8 mouse cellular contexts compared by ENCODE assay signal in the genomic region with DNA sequence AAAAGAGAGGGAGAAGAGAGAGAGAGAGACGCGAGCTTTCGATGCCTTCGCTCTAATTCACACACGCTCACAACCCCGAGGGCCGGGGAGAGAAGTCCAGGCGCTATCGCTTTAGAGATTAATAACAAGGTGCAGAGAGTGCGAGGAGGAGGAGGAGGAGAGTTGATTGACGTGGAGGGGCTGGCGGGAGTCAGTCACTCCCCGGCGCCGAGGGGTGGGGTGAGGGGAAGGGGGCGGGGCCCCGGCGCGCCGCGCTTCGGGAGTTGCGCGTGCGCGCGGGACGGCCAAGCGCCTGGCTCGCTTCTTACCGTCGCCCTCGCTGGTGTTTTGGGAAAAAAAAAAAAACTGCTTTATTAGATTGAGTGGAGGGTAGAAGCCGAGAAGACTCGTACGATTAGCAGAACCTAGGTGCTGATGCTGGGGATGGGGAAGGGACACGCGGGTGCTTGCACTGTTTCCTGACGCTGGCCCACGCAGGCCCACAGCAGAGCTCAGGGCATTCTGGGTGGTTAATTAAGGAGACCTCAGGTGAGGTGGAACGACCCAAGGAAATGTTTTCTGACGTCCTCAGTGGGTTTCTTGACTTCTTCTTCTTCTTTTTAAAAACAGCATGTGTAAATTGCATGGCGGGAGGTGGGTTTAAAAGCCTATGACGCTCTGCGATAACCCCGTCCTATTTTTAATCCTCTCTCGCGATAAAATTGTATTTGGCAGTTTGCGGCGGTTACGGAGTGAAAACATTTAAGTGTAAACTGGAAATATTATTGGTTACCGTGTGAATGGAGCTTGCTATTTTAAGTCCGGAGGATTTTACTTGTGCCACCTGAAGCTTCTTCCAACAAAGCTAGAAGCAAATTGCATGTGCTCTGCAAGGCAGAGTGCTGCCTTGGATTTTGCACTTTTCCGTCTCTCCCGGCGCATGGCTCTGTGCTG. TPM values are rescaled to one million over a fixed set of nuclear protein-coding genes. Genes with fewer than 3 reads are reported as not detected.
DNase-seq lines count a peak whose midpoint lies in the region; ATAC-seq and TF ChIP-seq lines count a peak whose summit lies in the region.

No protein-coding gene starts in this region.

- peak; percentile 91 for ATAC-seq in forebrain, embryonic 15.5 days (replicated peaks)
- peak; percentile 88 for ATAC-seq in lung, embryonic 14.5 days (ENCODE audit: insufficient read depth)

- H3K27me3 ChIP-seq in forebrain, embryonic 15.5 days: no peaks in the 10 kb centered on the region
- no peaks in the 10 kb centered on the region for H3K27me3 ChIP-seq in lung, embryonic 14.5 days (ENCODE audit: insufficient read depth, low read length)
- H3K27me3 ChIP-seq in thymus, adult 2 months (ENCODE audit: control insufficient read depth, insufficient read depth, low read length): no peaks in the 10 kb centered on the region

- intact Hi-C loops in heart, postnatal 25 days (cut with DNase I): no loop called here

- peak; percentile 70 for TF ChIP-seq POLR2A in olfactory bulb, adult 2 months (IDR thresholded peaks at IDR 0.05; ENCODE audit: insufficient read depth, low read depth, low read length)
- peak; percentile 75 for TF ChIP-seq POLR2A in thymus, adult 2 months (IDR thresholded peaks at IDR 0.05; ENCODE audit: control insufficient read depth, extremely low read depth, insufficient read depth, low read length, poor library complexity)

- no peak for TF ChIP-seq CTCF in lung, embryonic 14.5 days (IDR thresholded peaks at IDR 0.05; ENCODE audit: low read depth)
- no peak for TF ChIP-seq CTCF in olfactory bulb, adult 2 months (IDR thresholded peaks at IDR 0.05; ENCODE audit: insufficient read depth, low read depth, low read length)
- no peak for TF ChIP-seq CTCF in thymus, adult 2 months (IDR thresholded peaks at IDR 0.05; ENCODE audit: borderline replicate concordance, control insufficient read depth, extremely low read depth, insufficient read depth, low read length, poor library complexity)

- H3K4me1 ChIP-seq in ES-E14 (ENCODE audit: control insufficient read depth in 2 of 2, insufficient read depth in 2 of 2, low read length in 2 of 2, poor library complexity in 1 of 2): peaks cover 2 to 4% of the 10 kb centered on the region in 2 experiments; a peak in 2 of 4 replicates
- peaks cover 25% of the 10 kb centered on the region for H3K4me1 ChIP-seq in forebrain, embryonic 15.5 days
- H3K4me1 ChIP-seq in lung, embryonic 14.5 days (ENCODE audit: insufficient read depth): peaks cover 17% of the 10 kb centered on the region
- no peaks in the 10 kb centered on the region for H3K4me1 ChIP-seq in olfactory bulb, adult 2 months (ENCODE audit: control insufficient read depth, insufficient read depth, low read length)
- H3K4me1 ChIP-seq in thymus, adult 2 months (replicated peaks; ENCODE audit: control insufficient read depth, insufficient read depth, low read length): peaks cover 3% of the 10 kb centered on the region; the same call in 1 of the 2 replicates

- H3K36me3 ChIP-seq in ES-E14 (ENCODE audit: control insufficient read depth, insufficient read depth, low read length, poor library complexity, severe bottlenecking): no peaks in the 10 kb centered on the region
- H3K36me3 ChIP-seq in forebrain, embryonic 15.5 days: no peaks in the 10 kb centered on the region
- H3K36me3 ChIP-seq in lung, embryonic 14.5 days (ENCODE audit: insufficient read depth): no peaks in the 10 kb centered on the region
- H3K36me3 ChIP-seq in thymus, adult 2 months (ENCODE audit: control insufficient read depth, insufficient read depth, low read length): no peaks in the 10 kb centered on the region

- H3K9ac ChIP-seq in ES-E14 (ENCODE audit: insufficient read depth, low read depth, low read length, poor library complexity, severe bottlenecking): peak overlapping the region; percentile 91
- H3K9ac ChIP-seq in forebrain, embryonic 15.5 days (replicated peaks): peak overlapping the region; percentile 98
- peak overlapping the region; percentile 98 for H3K9ac ChIP-seq in lung, embryonic 14.5 days

- peak overlapping the region; percentile 62 for H3K4me2 ChIP-seq in forebrain, embryonic 15.5 days (replicated peaks)
- H3K4me2 ChIP-seq in lung, embryonic 14.5 days: peak overlapping the region; percentile 60

- no peaks in the 10 kb centered on the region for H3K9me3 ChIP-seq in ES-E14 (ENCODE audit: control insufficient read depth, insufficient read depth, low read depth, low read length)
- H3K9me3 ChIP-seq in forebrain, embryonic 15.5 days: no peaks in the 10 kb centered on the region
- H3K9me3 ChIP-seq in lung, embryonic 14.5 days (ENCODE audit: low read depth, low read length): no peaks in the 10 kb centered on the region

- in situ Hi-C loops in ES-E14 (cut with MboI; ENCODE audit: low sequenced_read_pairs in 2 of 2, unreplicated experiment in 2 of 2): no loop called here

- WGBS in forebrain, embryonic 15.5 days: under 1% methylated on average over 56 of the region's 56 CpGs
- under 1% methylated on average over 56 of the region's 56 CpGs for WGBS in lung, embryonic 14.5 days
- WGBS in olfactory bulb, adult 2 months: under 1% methylated on average over 56 of the region's 56 CpGs
- under 1% methylated on average over 56 of the region's 56 CpGs for WGBS in thymus, adult 2 months

- peak; percentile 59 for DNase-seq in ES-E14 (ENCODE audit: low read depth, low spot score)
- DNase-seq in cerebellum, adult 11-12 months: peak; percentile 85
- peak; percentile 64 for DNase-seq in heart, postnatal 25 days (ENCODE audit: low spot score)
- peak; percentile 69 to 84 for DNase-seq in layer of hippocampus, adult 18-20 months (ENCODE audit: low spot score in 2 of 2)
- DNase-seq in lung, embryonic 14.5 days: peak; percentile 92
- peak; percentile 79 for DNase-seq in thymus, adult 2 months

- H3K4me3 ChIP-seq in ES-E14 (ENCODE audit: insufficient read depth in 1 of 2, low read depth in 1 of 2, low read length in 2 of 2, poor library complexity in 1 of 2, severe bottlenecking in 1 of 2): peak overlapping the region; percentile 80 to 90
- peak overlapping the region; percentile 96 for H3K4me3 ChIP-seq in forebrain, embryonic 15.5 days
- peak overlapping the region; percentile 93 for H3K4me3 ChIP-seq in lung, embryonic 14.5 days (ENCODE audit: low read depth, low read length)
- peak overlapping the region; percentile 92 for H3K4me3 ChIP-seq in olfactory bulb, adult 2 months (ENCODE audit: insufficient read depth, low read depth, low read length)
- peak overlapping the region; percentile 77 for H3K4me3 ChIP-seq in thymus, adult 2 months (ENCODE audit: control insufficient read depth, insufficient read depth, low read length)

- peak overlapping the region; percentile 64 for H3K27ac ChIP-seq in ES-E14 (ENCODE audit: insufficient read depth, low read depth, low read length, poor library complexity, severe bottlenecking)
- peak overlapping the region; percentile 99 for H3K27ac ChIP-seq in forebrain, embryonic 15.5 days (replicated peaks)
- H3K27ac ChIP-seq in lung, embryonic 14.5 days (ENCODE audit: low read depth): peak overlapping the region; percentile 99
- H3K27ac ChIP-seq in olfactory bulb, adult 2 months (ENCODE audit: insufficient read depth, low read depth, low read length): peak overlapping the region; percentile 99
- peak overlapping the region; percentile 100 for H3K27ac ChIP-seq in thymus, adult 2 months (ENCODE audit: control insufficient read depth, insufficient read depth, low read length)

TF ChIP-seq in ES-E14, 5 proteins besides CTCF, POLR2A, EP300 and RAD21:
- TF ChIP-seq MAFK (IDR thresholded peaks at IDR 0.05; ENCODE audit: insufficient read depth, low read depth, low read length): no peak
- peak; percentile 82 for TF ChIP-seq ZNF384 (IDR thresholded peaks at IDR 0.05; ENCODE audit: low read depth, low read length)
- TF ChIP-seq HCFC1 (IDR thresholded peaks at IDR 0.05; ENCODE audit: borderline replicate concordance, insufficient read depth, low read length): no peak
- TF ChIP-seq ZC3H11A (IDR thresholded peaks at IDR 0.05; ENCODE audit: borderline replicate concordance, low read depth, low read length): no peak
- TF ChIP-seq CHD2 (IDR thresholded peaks at IDR 0.05; ENCODE audit: low read depth, low read length): peak; percentile 95

RNA-seq across cellular contexts. Expression of gene Cnot6l, which starts 1.3 kb away (rescaled TPM):
- total RNA-seq in ES-E14 (2012; rRNA removed): 8.4 TPM in 2 replicates
- polyA plus RNA-seq in forebrain, embryonic 15.5 days (2015; fragmentation: Nextera tagmentation; extraction: Ambion mirVana): 12.8 and 14.8 TPM in 2 replicates
- total RNA-seq in heart, postnatal 25 days (2021): 10 to 100 TPM; 59.6 to 75.5 TPM
- 10 to 100 TPM; 70.1 to 80.2 TPM for total RNA-seq in layer of hippocampus, adult 18-20 months (2021)
- polyA plus RNA-seq in lung, embryonic 14.5 days (2014; fragmentation: Nextera tagmentation; extraction: Ambion mirVana): 27.4 and 31.7 TPM in 2 replicates
- polyA plus RNA-seq in olfactory bulb, adult 2 months (2012; ENCODE audit: insufficient read depth, insufficient read length, low replicate concordance, missing spikeins): not detected in 2 replicates
- 23.0 and 27.3 TPM in 2 replicates for polyA plus RNA-seq in thymus, adult 2 months (2012; rRNA removed)

RNA-seq across cellular contexts. Expression of gene Mrpl1, which starts 46.6 kb away (rescaled TPM):
- 19.6 and 27.9 TPM in 2 replicates for total RNA-seq in ES-E14 (2012; rRNA removed)
- polyA plus RNA-seq in forebrain, embryonic 15.5 days (2015; fragmentation: Nextera tagmentation; extraction: Ambion mirVana): 16.5 and 16.7 TPM in 2 replicates
- total RNA-seq in heart, postnatal 25 days (2021): 10 to 100 TPM; 29.4 to 32.1 TPM
- 10 to 100 TPM; 14.4 to 14.9 TPM for total RNA-seq in layer of hippocampus, adult 18-20 months (2021)
- polyA plus RNA-seq in lung, embryonic 14.5 days (2014; fragmentation: Nextera tagmentation; extraction: Ambion mirVana): 19.8 and 22.1 TPM in 2 replicates
- not detected in 2 replicates for polyA plus RNA-seq in olfactory bulb, adult 2 months (2012; ENCODE audit: insufficient read depth, insufficient read length, low replicate concordance, missing spikeins)
- polyA plus RNA-seq in thymus, adult 2 months (2012; rRNA removed): 2.7 TPM in 2 replicates

Comparison
In these comparisons a context has a peak if more than half of its experiments do, and no peak if none do; other contexts are left out.
1. Peak in every context shown above with its lines: DNase-seq, ATAC-seq, H3K4me3 ChIP-seq and H3K27ac ChIP-seq.
2. RNA of gene Cnot6l, which starts 1.3 kb away (polyA plus RNA-seq): 27.4 to 31.7 TPM in lung, embryonic 14.5 days, 23.0 to 27.3 TPM in thymus, adult 2 months and 12.8 to 14.8 TPM in forebrain, embryonic 15.5 days; not detected in olfactory bulb, adult 2 months; every median in the first group is over 10 times any median in the second.